Mouse (Mus musculus) left cerebral cortex, postnatal 25 days (tissue): ENCODE measurements around the gene Hdhd3. TPM values are rescaled to one million over a fixed set of nuclear protein-coding genes. Genes with fewer than 3 reads are reported as not detected.

ENCODE experiments used
- DNase-seq, 2 experiments: peaks; one replicate each; pipeline ENCODE4 v3.0.0; 2022; ENCODE audit warnings: low spot score in 2 of 2, mixed read lengths in 1 of 2
- intact Hi-C: fragments of 180-260 bp; cut with DNase I; formaldehyde crosslinking; loops from one replicate; pipeline ENCODE4 v1.15.1; 2025
- total RNA-seq, 2 experiments: library from RNA; stranded (reverse); gene quantifications; 2 replicates each; pipeline ENCODE4 v1.2.3; 2021

Hdhd3 gene
- total RNA-seq, 2 experiments from 2014 or later = 7.5 to 10.9 TPM

- no peak for DNase-seq
- intact Hi-C loops = loop anchor here (5.0 kb wide), 1 partner anchor 108 kb away; the partner anchor contains the start of genes Cdc26 and Prpf4
Measured at GRCm38 (mm10) chr4:62515490-62515889, 12.2 kb upstream of the Hdhd3 start.

- intact Hi-C loops = loop anchor here (5.0 kb wide), 1 partner anchor 108 kb away; the partner anchor contains the start of genes Cdc26 and Prpf4
- DNase-seq = no peak
Measured at GRCm38 (mm10) chr4:62514995-62515394, 11.7 kb upstream of the Hdhd3 start.

- DNase-seq = no peak
- intact Hi-C loops = no loop called here
Measured at GRCm38 (mm10) chr4:62513998-62514506, 10.8 kb upstream of the Hdhd3 start.

GRCm38 (mm10) chr4:62509946-62510345 is 6.7 kb upstream of the Hdhd3 start:
- intact Hi-C loops = no loop called here
- no peak for DNase-seq

- intact Hi-C loops = no loop called here
- no peak for DNase-seq
Measured at GRCm38 (mm10) chr4:62508839-62509238, 5.6 kb upstream of the Hdhd3 start.

GRCm38 (mm10) chr4:62506798-62507197 is 3.5 kb upstream of the Hdhd3 start:
- no peak for DNase-seq
- intact Hi-C loops = no loop called here

- intact Hi-C loops = no loop called here
- no peak for DNase-seq
Measured at GRCm38 (mm10) chr4:62505991-62506390, 2.7 kb upstream of the Hdhd3 start.

GRCm38 (mm10) chr4:62502969-62503368 is 298 bp downstream of the Hdhd3 start:
- DNase-seq = no peak
- intact Hi-C loops = loop anchor here (2.0 kb wide), 1 partner anchor 32 kb away; the partner anchor contains the start of gene Wdr31

- DNase-seq = peak; percentile 89 to 94
- intact Hi-C loops = loop anchor here (2.0 kb wide), 2 partner anchors 31 to 71 kb away; partner anchors contain the start of gene Wdr31
Measured at GRCm38 (mm10) chr4:62501964-62502732, 1.1 kb downstream of the Hdhd3 start.

GRCm38 (mm10) chr4:62501534-62501933 is 1.7 kb downstream of the Hdhd3 start:
- intact Hi-C loops = loop anchor here (2.0 kb wide), 1 partner anchor 71 kb away; no protein-coding TSS in a partner anchor

GRCm38 (mm10) chr4:62500799-62501198 is 2.5 kb downstream of the Hdhd3 start:
- DNase-seq = no peak
- intact Hi-C loops = loop anchor here (2.0 kb wide), 1 partner anchor 70 kb away; no protein-coding TSS in a partner anchor

More at GRCm38 (mm10) chr4:62501534-62501933, 1.7 kb downstream of the Hdhd3 start:
- no peak for DNase-seq

- intact Hi-C loops = no loop called here
- DNase-seq = peak; percentile 62 to 89
Measured at GRCm38 (mm10) chr4:62496815-62497214, 6.5 kb downstream of the Hdhd3 start.

- DNase-seq = no peak
- intact Hi-C loops = no loop called here
Measured at GRCm38 (mm10) chr4:62495946-62496345, 7.3 kb downstream of the Hdhd3 start.

- intact Hi-C loops = no loop called here
- DNase-seq = no peak
Measured at GRCm38 (mm10) chr4:62494230-62494629, 9.0 kb downstream of the Hdhd3 start.

GRCm38 (mm10) chr4:62492682-62493081 is 10.6 kb downstream of the Hdhd3 start:
- DNase-seq = peak in 1 of 2 experiments; percentile 43
- intact Hi-C loops = no loop called here

GRCm38 (mm10) chr4:62487914-62488313 is 15.4 kb downstream of the Hdhd3 start:
- intact Hi-C loops = no loop called here

GRCm38 (mm10) chr4:62487172-62487571 is 16.1 kb downstream of the Hdhd3 start:
- intact Hi-C loops = no loop called here

More at GRCm38 (mm10) chr4:62487914-62488313, 15.4 kb downstream of the Hdhd3 start:
- no peak for DNase-seq

GRCm38 (mm10) chr4:62486162-62486696 is 17.0 kb downstream of the Hdhd3 start:
- DNase-seq = no peak
- intact Hi-C loops = no loop called here

More at GRCm38 (mm10) chr4:62487172-62487571, 16.1 kb downstream of the Hdhd3 start:
- no peak for DNase-seq

GRCm38 (mm10) chr4:62485450-62486161 is 17.7 kb downstream of the Hdhd3 start:
- DNase-seq = no peak
- intact Hi-C loops = no loop called here

GRCm38 (mm10) chr4:62484928-62485327 is 18.3 kb downstream of the Hdhd3 start:
- DNase-seq = no peak
- intact Hi-C loops = no loop called here
